Mouse (Mus musculus) kidney, postnatal 10 days (tissue): ENCODE results near the gene Atf7.

Source experiments
- DNase-seq: peaks from one replicate; pipeline ENCODE4 v3.0.0; 2021; ENCODE audit warnings: mixed read lengths

The Atf7 gene

DNA sequence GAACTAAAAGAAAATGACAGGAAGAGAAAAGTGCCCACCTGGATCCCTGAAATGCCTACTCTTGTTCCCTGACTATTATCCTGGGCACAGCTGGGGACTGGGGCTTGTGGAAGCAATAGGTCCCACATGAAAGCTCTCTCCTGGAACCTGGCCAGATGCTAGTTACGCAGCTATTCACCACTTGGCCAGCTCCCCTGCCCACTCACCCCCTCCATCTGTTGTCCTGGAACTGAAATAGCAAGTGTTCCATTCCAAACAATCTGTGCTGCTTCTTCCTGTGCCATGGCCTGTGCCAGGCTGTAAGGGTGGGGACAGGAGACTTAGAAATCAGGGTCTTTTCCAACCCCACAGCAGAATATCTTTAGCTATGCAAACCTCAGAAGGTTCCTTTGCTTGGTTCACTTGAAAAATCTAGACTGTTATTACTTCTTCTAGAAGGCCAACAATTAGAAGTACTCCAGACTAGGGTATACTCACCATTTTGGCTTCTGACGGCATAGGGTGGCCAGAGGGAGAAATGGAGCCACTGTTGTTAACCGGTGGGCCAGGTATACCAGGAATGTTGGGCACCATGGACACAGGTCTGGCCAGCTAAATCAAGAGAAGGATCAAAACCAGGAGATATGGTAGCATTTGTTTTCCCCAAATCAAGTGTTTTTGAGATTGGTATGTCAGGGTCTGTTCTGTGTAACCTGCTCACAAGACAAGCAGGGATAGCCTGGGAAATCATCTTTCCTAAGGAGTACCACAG is 78.4 kb downstream of the Atf7 start:
- DNase-seq, result peak; percentile 52

DNA sequence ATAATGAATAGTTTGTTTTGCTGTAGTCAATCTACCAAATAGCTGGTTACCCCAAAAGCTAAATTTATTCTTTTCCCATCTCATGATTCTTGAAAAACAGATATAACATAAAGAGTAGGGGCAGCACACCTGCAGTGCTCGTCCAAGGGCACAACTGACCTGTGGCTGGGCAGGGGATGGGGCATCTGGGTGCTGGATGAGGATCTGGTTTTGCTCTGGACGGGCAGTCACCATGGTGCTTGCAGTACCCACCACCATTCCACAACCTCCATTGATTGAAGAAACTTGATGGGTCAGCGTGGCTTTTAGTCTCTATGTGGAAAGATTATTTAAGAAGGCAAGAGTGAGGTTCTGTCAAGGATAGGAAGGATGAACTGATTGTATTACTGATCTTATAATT is 79.0 kb downstream of the Atf7 start:
- DNase-seq, result no peak

- DNase-seq, result no peak
These were observed 80.5 kb downstream of the Atf7 start for GRCm38 (mm10) chr15:102544801-102545200.

DNA sequence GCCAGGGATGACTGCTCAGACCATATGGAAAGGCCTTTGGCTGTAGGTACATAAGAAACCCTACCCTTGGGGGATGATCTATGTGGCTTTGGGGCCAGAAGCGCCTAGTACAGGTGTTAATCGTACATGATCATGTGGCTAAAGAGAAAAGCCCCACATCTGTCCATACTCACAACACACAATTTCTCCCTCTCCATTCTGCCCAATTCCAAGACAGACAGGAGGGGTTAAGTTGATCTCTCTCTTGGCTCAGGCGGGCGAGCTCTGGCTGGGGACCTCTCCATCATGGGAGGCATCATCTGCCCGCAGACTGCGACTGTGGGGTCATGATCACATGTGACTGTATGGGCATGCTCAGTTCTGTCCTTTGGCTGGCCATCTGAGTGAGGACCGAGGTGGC is 91.3 kb downstream of the Atf7 start:
- no peak for DNase-seq

DNA sequence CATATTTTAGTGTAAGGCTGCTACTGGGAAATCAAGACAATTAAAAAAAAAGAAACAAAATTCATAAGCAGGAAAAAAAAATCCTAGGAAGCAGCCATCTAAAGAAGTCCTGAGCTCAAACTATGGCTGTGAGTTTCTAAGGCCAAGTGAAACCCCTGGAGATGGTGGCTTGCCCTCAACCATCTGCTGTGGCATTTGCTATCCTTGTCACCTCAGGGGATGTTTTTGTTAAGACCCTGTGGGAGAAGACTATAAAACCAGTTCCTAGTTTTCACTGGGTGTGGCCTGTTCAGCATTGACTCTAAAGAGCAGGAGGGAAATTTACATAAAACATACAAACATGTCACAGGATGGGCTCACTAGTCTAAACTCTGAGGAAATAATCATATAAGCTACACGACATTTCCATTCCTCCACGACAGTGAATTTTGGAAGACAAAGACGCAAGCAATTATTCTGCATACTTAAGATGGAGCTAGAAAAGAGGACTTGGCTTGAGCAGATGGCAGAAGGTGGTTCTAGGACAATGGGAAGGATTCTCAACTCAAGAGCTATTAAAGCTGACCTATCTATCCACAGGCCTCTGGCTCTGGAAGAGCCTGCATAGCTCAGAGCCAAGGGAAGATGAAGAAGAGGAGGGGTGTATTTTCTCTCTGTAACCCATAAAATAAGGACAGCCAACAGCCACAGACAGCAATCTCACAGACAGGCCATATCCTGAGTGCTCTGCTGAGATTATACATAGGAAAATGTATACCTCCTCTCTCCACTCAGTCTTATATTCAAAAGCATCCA is 93.0 kb downstream of the Atf7 start:
- DNase-seq, result no peak

GRCm38 (mm10) chr15:102531586-102531985 is 93.7 kb downstream of the Atf7 start:
- no peak for DNase-seq

DNA sequence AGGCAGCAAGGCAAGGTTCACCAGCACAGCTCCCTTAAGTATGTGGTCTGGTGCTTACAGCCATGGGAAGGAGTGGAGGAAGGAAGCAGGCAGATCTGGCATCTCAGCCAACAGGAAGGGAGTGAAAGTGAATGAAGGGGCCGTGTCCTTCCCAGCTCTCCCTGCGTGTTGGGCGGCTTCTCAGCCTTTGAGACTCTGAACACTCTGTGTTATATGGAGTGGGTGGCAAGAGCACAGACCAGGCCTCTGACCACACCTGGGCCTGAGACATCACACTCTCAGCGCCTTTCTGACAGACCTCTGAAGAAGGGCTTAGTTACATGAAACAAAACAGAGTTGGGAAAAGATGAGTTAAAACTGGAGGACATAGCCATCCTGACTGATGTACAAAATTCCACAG is 94.7 kb downstream of the Atf7 start:
- no peak for DNase-seq

GRCm38 (mm10) chr15:102528396-102528795 is 96.9 kb downstream of the Atf7 start:
- no peak for DNase-seq

- DNase-seq, result no peak
These were observed 97.3 kb downstream of the Atf7 start for GRCm38 (mm10) chr15:102527936-102528335.

DNA sequence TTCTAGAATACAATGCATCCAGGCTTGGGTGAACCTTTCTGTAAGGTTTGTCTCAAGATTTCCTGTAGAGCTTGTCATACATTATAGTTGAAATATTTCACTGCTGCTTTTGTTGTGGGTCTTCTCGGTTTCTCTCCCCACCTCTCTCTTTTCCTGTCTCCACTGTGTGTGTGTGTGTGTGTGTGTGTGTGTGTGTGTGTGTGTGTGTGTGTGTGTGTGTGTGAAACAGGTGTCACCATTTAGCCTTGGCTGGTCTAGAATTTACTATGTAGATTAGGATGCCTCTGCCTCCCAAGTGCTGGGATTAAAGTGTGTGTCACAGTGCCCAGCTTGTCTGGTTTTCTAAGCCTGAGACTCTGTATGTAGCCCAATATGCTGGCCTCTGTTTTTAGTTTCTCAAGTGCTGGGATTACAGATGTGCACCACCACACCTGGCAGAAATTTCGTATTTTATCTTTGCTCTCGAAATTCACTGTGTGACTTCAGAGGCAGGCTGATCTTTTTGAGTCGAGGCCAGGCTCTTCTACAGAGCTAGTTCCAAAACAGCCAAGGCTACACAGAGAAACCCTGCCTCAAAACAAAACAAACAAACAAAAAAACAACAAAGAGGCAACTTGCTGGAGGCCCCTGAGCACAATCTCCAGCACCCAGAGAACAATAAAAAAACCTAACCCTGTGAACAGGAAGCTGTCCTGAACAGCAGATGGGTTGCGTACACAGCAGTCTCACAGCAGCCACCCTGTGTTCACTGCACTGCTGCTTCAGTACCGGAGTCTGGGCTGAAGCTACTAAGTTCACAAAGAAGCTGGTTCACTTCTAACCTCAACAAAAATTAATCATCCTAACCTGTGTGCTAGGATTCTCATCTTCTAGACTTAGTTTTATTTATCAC is 98.9 kb downstream of the Atf7 start:
- no peak for DNase-seq

DNA sequence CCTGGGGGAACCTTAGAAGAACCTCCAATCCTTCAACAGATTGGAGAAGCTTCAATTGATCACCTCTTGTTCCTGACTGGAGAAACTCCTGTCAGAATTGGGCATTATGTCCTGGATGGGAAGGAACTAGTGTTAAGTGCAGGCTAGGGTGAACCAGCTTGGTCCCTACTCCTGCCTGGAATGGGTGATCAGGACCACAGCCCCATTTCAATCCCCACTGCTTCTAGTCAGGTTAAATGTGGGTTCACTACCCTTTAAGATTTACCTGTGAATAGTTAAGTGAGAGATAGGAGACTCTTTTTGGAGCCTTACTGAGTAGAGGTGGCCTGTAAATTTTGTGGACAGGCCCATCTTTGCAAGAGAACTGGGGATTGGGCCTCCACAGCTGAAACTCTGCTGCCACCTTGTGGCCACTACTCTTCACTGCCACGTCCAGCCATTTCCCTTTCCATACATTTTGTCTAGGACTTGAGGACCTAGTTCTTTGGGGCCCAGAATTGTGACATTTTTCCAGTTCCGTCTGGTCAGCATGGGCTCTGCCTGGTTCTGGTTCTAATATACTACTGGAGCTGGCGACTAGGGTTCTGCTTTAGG is 100.3 kb downstream of the Atf7 start, which contains the start of gene Npff:
TSS of gene Npff (minus strand) at position 51 of the 594 bp plus-strand sequence.
- DNase-seq, result peak; percentile 87

GRCm38 (mm10) chr15:102521480-102521879 is 103.8 kb downstream of the Atf7 start:
- DNase-seq, result no peak

DNA sequence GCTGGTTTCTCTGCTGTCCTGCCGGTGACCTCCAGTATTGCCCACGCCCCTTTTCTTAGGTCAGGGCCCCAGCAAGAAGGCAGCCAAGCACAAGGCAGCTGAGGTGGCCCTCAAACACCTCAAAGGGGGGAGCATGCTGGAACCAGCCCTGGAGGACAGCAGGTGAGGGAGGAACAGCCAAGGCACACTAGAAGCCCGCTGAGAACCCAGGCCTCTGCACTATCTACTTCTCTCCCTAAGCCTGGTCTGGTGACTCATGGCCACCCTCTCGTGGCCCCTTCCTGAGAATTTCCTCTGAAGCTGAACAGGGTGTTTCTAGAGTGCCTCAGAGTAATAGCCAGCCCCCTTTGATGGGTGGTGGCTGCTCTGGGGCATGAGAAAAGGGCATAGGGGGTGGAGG is 104.8 kb downstream of the Atf7 start:
- DNase-seq, result no peak

- DNase-seq, result no peak
These were observed 105.8 kb downstream of the Atf7 start for GRCm38 (mm10) chr15:102519211-102520141.

GRCm38 (mm10) chr15:102518859-102519201 is 106.4 kb downstream of the Atf7 start:
- DNase-seq, result no peak

DNA sequence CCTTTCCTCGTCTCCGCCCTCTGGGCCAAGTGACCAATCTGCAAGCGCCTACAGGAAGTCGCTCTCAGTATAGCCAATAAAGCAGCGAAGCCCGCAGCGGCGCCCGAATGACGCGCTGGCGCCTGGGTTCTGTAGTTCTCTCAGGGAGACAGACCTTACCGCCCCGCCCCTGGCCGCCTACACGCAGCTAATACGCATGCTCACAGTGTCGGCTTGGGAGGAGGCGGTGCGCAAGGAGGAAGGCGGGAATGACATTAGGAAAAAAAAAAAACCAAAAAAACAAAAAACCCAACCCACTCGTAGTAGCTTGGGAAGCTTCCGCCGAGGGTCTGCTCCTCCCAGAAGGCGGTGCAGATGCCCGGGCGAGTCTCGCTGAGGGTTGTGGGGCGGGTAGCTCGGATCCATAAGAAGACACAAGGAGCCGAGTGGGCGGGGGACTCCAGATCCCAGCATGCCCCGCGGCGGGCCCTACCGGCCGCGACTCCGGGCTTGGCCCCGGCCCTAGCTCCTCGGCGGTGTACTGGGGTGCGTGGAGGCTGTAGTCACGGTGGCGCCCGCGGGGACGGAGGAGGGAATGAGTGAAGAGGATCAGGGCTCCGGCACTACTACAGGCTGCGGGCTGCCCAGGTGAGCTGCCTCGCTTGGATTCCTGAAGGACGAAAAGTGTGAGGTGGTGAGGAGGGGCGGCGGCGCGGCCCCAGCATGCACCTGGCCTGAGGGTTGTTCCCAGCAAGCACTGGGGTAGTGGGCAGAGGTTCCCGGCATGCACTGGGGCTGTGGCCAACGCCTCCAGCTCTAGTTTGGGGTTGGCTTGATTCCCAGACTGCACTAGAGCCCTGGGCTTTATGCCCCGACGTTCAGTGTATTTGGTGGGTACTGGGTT is 107.0 kb downstream of the Atf7 start, which contains the start of gene Tarbp2:
TSS of gene Tarbp2 (plus strand) at position 217 of the 883 bp plus-strand sequence.
- DNase-seq, result peak; percentile 100

DNA sequence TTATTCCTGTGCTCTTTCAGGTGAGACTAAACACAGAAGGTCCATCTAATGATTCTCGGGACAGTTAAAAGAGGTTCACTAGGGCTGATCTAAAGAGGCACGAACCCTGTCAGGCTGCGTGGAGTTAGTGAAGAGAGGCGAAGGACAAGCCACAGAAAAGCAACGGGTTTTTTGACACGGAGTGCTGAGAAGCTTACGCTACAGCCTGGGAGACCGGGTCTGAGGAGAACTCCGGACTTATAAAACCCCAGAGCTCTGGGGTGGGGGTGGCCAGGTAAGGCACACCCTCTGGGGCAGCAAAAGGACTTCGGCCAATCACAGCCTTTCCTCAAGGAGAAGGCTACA is 107.7 kb downstream of the Atf7 start:
- DNase-seq, result no peak

- DNase-seq, result peak; percentile 82
These were observed 108.4 kb downstream of the Atf7 start, which contains the start of gene Map3k12 for GRCm38 (mm10) chr15:102516728-102517404. Gene Map3k12 (minus strand): TSS chr15:102517064.

GRCm38 (mm10) chr15:102516293-102516692 is 109.0 kb downstream of the Atf7 start:
- DNase-seq, result peak; percentile 56

GRCm38 (mm10) chr15:102515791-102516190 is 109.5 kb downstream of the Atf7 start:
- no peak for DNase-seq
